Mouse (Mus musculus) ES-Bruce4 (cell line): Measurements from ENCODE around the gene Safb.

Experiments
- CTCF ChIP-seq: IDR thresholded peaks from one replicate; pipeline ENCODE4 v1.8.1; 2011; ENCODE audit warnings: low read depth, low read length
- POLR2A ChIP-seq: IDR thresholded peaks from one replicate; pipeline ENCODE4 v1.8.1; 2011; ENCODE audit warnings: low read length; ENCODE audit not compliant: insufficient read depth

- no peak for TF ChIP-seq POLR2A
- TF ChIP-seq CTCF, result no peak
These were observed 18.3 kb upstream of the Safb start for GRCm38 (mm10) chr17:56566293-56566692.
